Mouse (Mus musculus): ENCODE measurements around the gene Glg1.

The Glg1 gene

DNA sequence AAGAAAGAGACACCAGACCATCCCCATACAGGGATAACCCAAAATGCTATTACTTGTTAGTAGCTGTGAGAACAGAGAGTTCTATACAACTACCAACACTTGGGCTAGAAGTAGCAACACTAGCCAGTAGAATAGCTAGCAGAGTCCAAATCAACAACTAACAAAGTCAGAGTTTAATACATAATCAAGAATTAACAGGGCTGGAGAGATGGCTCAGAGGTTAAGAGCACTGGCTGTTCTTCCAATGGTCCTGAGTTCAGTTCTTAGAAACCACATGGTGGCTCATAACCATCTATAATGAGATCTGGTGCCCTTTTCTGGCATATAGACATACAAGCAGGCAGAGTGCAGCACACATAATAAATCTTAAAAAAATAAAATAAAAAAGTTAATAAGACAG is 116.5 kb downstream of the Glg1 start:
- DNase-seq, result no peak

DNA sequence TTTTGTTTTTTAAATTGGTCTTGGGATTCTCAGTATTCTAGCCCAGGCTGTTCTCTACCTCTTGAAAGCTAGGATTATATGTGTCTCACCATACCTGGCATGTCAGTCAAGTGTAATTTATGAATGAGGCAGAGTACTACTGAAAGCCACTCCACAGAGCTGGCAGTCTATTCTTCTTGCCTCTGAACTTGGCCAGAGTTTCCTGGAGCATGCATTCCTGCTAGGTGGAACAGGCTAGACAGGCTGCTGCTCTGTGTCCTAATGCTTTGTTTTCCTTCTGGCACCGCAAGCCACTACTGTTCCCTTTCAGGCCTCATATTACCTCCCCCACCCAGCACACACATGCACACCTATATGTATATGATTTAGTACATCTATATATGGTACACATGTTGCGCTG is 128.3 kb downstream of the Glg1 start:
- no peak for DNase-seq

DNA sequence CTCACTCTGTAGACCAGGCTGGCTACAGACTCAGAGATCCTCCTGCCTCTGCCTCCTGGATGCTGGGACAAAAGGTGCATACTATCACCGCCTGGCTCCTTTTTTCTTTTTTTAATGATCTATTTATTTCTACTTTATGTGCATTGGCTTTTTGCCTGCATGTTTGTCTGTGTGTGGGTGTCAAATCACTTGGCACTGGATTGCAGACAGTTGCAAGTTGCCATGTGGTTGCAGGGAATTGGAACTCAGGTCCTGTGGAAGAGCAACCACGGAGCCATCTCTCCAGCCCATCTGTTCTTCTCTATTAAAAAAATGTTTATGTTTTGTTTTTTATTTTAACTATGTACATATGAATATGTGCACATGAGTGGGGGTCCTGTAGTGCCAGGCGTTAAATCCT is 139.5 kb downstream of the Glg1 start:
- DNase-seq, result no peak

DNA sequence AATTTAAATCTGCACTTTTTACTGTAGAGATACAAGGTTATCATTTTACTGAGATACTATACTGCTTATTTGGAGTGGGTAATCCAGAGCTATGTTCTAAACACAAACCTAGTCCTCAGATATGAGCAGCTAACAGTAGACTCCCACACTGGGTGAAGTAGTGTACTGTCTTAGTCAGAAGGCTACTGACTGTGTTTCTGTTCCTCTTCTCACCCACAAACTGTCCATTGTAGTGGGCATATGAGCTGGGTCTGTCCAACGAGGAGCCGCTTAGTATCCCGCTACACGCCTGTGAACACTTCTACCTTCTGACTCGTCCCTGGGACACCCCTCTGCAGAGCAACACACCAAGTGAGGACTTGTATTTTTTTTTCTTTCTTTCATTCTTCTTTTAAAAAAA is 144.1 kb downstream of the Glg1 start:
- no peak for DNase-seq
